Mouse (Mus musculus): ENCODE results near the gene Scd4.
"Not testable (repeated sequence)": the region's sequence is repeated elsewhere in the genome, so short reads cannot be mapped to it uniquely, and the experiment has no call there.

Scd4 gene

GRCm38 (mm10) chr19:44300520-44300919 lies 32.4 kb upstream of the Scd4 start:
- no peak for DNase-seq (ENCODE audit: extremely low spot score, low read depth, low spot score)

DNA sequence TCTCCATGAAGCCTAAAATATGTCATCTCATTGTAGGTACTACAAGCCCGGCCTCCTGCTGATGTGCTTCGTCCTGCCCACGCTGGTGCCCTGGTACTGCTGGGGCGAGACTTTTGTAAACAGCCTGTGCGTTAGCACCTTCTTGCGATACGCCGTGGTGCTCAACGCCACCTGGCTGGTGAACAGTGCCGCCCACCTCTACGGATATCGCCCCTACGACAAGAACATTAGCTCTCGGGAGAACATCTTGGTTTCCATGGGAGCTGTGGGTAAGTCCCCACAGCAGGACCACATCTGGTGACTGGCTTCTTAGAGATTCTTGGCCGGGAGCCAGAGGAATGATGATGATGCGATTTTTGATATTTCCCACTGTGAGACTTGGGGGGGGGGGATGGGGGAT lies 31.7 kb upstream of the Scd4 start:
- DNase-seq (ENCODE audit: extremely low spot score, low read depth, low spot score) = no peak

DNA sequence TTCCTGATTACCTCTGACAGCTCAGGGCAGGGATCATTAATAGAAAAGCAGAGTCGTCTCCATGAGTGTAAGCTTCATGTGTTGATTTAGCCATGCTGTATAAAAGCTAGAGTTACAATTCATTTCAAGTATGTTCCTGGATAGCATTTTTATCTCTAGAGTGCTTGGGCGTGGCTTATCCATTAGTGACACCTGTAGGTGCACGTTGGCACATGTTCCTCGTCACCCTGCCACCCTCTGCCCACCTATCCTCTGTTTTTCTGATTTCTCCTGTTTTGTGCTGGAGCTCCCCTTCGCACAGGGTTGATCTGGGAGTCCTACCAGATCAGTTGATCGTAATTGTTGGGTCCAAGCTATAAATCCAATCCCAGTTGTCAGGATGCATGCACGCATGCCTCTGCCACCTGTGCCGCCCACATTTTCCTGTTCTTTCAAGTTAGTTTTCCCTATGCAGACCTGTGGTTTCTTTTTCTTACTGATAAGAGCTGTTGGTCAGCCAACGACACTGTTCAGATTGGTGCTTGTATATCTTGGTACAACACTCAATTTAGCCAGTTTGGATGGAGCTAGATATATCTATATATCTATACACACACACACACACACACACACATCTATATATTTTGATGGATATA lies 31.1 kb upstream of the Scd4 start:
- DNase-seq (ENCODE audit: extremely low spot score, low read depth, low spot score) = no peak

DNA sequence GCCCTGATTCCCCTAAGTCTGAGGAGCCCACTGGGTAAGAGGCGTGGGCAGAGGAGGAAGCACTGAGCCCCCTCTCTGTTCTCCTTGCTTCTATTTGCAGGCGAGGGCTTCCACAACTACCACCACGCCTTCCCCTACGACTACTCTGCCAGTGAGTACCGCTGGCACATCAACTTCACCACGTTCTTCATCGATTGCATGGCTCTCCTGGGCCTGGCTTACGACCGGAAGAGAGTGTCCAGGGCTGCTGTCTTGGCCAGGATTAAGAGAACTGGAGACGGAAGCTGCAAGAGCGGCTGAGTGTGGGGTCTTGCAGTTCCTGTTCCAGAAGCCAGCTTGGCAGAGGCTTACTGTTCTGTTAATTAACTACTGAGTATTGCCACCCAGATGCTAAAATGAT lies 30.0 kb upstream of the Scd4 start:
- DNase-seq (ENCODE audit: extremely low spot score, low read depth, low spot score) = no peak

DNA sequence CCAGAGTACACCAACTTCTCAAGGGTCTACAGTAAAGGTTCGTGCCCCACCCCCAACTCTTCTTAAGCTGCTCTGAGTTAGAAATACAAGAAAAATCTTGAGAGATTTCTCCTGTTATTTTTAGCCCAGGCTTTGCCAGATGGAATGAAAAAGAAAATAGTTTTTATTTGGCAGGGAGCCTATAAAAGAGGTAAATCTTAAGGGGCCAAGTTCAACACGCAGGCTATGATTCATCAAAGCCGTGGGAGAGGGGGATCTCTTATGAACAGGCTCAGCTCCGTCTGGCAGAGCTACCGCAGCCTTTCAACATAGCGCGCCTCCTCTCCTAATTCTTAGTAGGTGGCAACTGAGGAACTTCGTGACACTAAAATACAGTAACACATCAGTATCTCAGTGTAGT lies 29.4 kb upstream of the Scd4 start:
- no peak for DNase-seq (ENCODE audit: extremely low spot score, low read depth, low spot score)

- DNase-seq (ENCODE audit: extremely low spot score, low read depth, low spot score) = no peak
Observed at GRCm38 (mm10) chr19:44304419-44304818, 28.5 kb upstream of the Scd4 start.

GRCm38 (mm10) chr19:44304851-44305510 lies 27.9 kb upstream of the Scd4 start:
- no peak for DNase-seq (ENCODE audit: extremely low spot score, low read depth, low spot score)

- no peak for DNase-seq (ENCODE audit: extremely low spot score, low read depth, low spot score)
Observed at GRCm38 (mm10) chr19:44305701-44306100, 27.2 kb upstream of the Scd4 start.

DNA sequence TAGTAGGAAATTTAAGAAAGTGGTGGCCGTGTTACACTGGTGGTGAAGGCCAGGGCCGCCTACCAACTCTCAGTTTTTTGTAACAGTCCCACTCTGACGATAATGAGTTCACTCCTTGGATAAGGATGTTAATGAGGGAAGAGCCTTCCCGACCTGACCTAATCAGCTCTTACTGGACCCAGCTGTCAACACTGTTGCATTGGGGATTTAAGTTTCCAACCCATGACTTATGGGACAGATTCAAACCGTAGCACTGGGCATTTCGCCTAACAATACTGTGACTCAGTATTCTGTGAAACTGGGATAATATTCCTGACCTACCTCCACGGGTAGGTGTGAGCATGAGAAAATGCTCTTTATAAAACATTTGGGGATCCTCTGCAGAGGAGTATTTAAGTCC lies 26.7 kb upstream of the Scd4 start:
- no peak for DNase-seq (ENCODE audit: extremely low spot score, low read depth, low spot score)

DNA sequence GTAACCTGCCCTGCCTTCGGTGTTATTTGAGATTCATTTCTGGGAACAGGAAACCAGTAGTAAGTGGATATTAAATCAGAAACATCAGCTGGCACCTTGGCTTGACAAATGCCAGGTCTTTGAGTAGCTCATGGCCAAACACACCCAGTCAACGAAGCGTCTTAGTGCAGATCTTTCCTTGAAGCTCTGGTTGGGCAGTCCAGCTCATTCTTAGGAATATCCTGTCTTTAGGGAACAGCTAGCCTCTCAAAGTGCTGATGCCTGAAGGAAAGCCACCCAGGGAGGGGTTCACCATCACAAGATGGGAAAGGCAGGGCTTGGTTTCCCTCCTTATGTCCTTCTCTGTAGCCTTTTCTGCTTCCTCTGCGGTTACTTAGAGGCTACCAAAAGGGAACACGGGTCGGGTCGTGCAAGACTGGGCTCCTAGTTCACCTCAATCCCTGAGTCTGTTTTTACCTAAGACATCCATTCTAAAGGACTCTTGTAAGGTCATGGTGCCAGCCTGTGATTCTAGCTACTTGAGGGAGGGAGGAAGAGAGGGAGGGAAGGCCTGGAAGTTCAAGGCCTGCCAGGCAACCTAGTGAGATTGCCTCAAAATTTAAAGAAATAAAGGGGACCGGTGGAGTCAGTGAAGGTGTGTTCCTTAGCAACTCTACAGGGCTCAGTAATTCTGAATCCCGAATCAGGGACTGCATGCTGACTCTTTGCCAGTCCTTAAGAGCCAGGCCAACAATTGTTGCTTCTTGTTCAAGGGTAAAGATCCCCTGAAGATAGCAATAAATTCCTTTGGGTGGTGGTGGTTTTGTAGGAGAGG lies 25.6 kb upstream of the Scd4 start:
- DNase-seq (ENCODE audit: extremely low spot score, low read depth, low spot score) = no peak

DNA sequence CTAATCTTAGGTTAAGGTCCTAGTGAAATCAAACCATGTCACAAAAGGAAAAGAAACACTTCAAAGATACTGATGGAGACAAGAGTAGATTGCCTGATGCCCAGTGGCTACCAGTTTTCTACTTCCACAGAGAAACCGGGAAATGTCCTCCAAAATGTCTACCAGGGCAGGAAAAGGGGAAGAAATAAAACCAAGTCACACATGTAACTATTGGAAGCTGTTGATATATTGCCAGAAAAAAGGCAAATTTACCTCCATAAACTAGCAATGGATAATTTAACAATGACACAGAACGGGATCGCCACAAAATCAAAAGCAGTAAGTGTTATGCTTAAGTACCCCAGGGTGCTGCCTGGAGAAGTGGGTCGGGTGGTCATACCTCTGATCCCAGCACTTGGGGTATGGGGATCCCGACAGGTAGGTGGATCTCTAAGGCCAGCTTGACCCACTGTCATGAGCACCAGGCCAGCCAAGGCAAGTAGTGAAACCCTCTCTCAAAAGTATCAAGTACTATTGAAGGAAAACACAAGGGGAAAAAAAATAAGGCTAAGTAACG lies 24.9 kb upstream of the Scd4 start:
- DNase-seq (ENCODE audit: extremely low spot score, low read depth, low spot score) = no peak

DNA sequence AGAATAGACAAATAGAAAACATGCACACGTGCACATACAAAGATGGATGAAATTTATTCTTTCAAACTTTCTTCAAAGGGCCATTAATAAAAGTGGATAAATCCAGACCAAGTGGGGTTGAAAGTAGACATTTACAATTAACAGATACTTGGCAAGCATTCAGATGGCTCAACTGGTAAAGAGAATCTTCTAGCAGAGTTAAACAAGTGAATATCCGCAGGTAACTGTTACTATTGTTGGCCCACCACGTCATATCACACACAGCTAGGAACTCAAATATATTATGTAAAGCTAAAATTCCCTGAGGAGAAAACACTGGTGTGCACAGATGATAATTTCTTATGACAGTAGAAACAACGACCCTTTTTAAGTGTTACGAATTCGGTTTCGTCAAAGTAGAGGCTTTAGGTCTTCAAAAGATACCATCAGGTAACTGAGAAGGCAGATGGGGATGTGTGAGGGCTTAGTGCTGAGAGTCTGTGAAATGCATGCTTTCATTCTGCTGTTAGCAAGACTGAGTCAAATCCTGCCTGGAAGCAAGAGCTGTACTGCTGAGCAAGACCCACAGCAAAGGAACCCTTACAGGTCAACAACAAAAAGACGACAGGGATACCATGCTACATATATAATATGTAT lies 24.2 kb upstream of the Scd4 start:
- no peak for DNase-seq (ENCODE audit: extremely low spot score, low read depth, low spot score)

- DNase-seq (ENCODE audit: extremely low spot score, low read depth, low spot score) = no peak
Observed at GRCm38 (mm10) chr19:44309351-44310154, 23.3 kb upstream of the Scd4 start.

DNA sequence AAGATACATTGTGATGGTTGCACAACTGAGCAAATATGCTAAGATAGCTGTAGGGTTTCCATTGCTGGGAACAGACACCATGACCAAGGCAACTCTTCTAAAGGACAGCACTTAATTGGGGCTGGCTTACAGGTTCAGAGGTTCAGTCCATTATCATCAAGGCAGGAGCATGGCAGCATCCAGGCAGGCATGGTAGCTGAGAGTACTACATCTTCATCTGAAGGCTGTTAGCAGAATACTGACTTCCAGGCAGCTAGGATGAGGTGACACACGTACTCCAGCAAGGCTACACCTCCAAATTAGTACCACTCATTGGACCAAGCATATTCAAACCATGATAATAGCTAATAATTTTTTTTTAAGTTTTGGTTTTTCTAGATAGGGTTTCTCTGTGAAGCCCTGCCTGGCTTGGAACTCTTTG lies 22.7 kb upstream of the Scd4 start:
- not testable (repeated sequence) for DNase-seq (ENCODE audit: extremely low spot score, low read depth, low spot score)

- DNase-seq (ENCODE audit: extremely low spot score, low read depth, low spot score) = no peak
Observed at GRCm38 (mm10) chr19:44310814-44311213, 22.1 kb upstream of the Scd4 start.

DNA sequence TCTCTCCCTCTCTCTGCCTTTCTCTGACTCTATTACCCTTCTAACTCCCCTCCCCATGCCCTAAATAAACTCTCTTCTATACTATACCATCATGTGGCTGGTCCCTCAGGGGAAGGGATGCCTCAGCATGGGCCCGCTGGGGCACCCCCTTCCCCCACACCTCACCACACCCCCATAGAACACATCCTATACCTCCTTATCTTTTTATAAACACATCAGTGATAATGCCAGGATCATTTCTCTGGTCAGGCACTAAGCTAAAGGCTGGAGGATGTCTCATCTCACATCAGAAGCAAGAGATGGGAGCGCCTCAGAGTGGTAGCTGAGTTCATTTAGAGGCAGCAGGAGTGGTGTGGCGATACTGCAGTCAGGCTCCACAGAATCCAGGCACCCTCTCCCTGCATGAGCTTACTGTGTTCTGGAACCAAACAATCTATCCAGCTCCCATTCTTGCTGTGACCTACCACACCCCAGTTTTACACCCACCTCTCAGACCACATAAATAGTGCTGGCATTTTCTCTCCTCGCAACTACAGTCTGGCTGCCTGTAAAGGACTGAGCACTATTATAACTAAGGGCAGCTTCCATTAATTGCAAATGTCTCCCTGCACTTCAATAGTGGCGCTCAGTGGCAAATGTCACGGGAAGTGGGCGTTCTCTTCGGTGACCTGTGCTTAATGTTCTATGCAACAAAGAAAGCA lies 21.4 kb upstream of the Scd4 start:
- no peak for DNase-seq (ENCODE audit: extremely low spot score, low read depth, low spot score)

DNA sequence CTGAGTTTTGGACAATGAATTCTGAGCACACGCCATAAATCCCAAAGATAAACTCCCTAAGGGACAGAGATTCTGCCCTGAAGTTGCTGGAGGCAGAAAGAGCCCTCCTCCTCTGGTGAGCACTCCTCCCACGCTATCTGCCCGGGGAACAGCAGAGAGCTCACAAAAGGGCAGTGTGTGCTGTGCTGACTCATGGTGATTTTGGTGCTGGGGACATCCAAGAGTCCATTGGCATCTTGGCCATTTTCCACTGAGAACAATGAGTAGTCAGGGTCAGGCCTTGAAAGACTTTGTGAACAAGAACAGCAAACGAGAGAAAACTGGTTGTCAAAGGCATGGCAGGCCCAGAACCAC lies 20.9 kb upstream of the Scd4 start:
- DNase-seq (ENCODE audit: extremely low spot score, low read depth, low spot score) = no peak

DNA sequence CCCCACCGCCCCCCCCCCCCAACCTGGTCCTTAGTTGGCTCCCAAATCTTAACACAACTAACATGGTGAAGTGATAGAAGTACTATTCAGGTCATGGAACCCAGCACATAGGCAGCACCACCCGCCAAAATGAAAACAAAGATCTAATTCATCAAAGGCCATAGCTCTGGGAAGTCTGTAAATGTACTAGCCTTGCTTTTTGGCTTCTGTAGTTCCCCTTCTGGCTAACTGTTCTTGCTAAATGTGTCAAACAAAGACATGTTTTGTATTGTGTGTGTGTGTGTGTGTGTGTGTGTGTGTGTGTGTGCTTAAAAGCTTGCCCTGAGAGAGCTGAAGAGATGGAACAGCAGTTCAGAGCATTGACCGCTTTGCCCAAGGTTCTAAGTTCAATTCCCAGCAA lies 19.8 kb upstream of the Scd4 start:
- DNase-seq (ENCODE audit: extremely low spot score, low read depth, low spot score) = no peak

DNA sequence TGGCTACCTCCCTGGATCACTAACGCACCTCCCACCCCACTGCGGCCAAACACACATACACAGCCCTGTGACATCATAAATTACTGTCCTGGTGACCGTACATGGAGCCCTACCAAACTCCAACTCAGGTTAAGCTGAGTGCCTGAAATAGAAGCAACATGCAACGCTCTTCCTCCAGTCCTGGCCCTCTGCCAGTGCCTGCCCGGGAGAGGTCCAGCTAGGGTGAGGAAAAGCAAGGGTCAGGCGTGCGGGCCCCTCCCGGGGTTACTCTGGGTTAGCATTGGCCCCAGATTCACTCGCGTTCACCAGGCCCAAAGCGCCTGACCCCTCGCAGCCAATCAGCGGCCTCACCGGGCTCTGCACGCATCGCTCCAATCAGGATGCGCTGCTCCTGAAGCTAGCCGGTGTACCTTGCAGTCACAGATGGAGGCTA lies 18.5 kb upstream of the Scd4 start:
- DNase-seq (ENCODE audit: extremely low spot score, low read depth, low spot score) = no peak

DNA sequence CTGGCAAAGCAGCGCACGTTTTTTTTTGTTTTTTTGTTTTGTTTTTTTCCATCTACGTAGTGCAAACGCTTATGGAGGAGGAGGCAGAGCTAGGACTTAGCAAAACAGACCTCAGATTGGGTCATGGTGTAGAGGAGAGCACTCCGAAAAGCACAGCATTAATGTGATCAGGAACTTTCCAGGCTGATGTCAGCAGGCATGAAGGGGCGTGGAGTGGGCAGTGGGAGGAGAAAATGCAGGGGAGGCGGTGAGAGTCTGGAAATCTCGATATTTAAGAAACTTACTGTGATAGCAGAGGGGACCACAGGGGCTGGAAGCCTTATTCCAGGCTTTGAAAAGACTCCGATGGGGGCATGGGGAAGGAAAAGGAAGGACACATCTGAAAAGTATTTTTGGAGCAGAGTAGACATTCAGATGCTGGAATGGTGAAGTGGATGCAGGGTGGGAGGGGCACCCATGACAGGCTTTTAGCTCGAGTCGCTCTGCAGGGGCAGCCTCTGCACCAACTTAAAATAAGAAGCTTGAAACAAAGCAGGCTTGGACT lies 17.9 kb upstream of the Scd4 start:
- no peak for DNase-seq (ENCODE audit: extremely low spot score, low read depth, low spot score)

Measured in hindlimb bud, embryonic 11.5 days (tissue).